Mouse (Mus musculus) lung, adult 2 months (tissue): ENCODE measurements around the gene Alg10b. TPM values are rescaled to one million over a fixed set of nuclear protein-coding genes. Genes with fewer than 3 reads are reported as not detected.

Experiments used
- DNase-seq: peaks from one replicate; pipeline ENCODE4 v3.0.0; 2022
- H3K4me1 ChIP-seq: fragments of 200-500 bp; 2 replicates; pipeline ENCODE4 v1.6.1; 2011; ENCODE audit warnings: low read length; ENCODE audit not compliant: control insufficient read depth, insufficient read depth
- H3K4me3 ChIP-seq: fragments of 200-500 bp; replicated peaks from 2 replicates; pipeline ENCODE3; 2011; ENCODE audit warnings: low read depth, mild to moderate bottlenecking, control low read depth, low read length; ENCODE audit errors: extremely low read depth
- CTCF ChIP-seq: fragments of 200-500 bp; IDR thresholded peaks from 2 replicates; pipeline ENCODE4 v1.5.1; 2011; ENCODE audit warnings: mild to moderate bottlenecking, low read length, control low read depth; ENCODE audit not compliant: insufficient read depth
- POLR2A ChIP-seq: fragments of 200-500 bp; IDR thresholded peaks from 2 replicates; pipeline ENCODE4 v1.6.1; 2011; ENCODE audit warnings: low read depth, mild to moderate bottlenecking, control low read depth, low read length, borderline replicate concordance; ENCODE audit errors: extremely low read depth
- WGBS: fragments of 180-500 bp; shearing (Covaris S2); methylation state at CpG from one replicate; pipeline ENCODE4 v1.1.7; 2018; 5-methylcytosine and 5-hydroxymethylcytosine counted together
- polyA plus RNA-seq: library from polyadenylated mRNA; depleted of rRNA; stranded (reverse); fragments of >200 nt; gene quantifications from 2 replicates; pipeline ENCODE4 v1.2.3, GENCODE M21; 2012

The Alg10b gene
- polyA plus RNA-seq, 1 experiment, result 11.5 TPM

DNA sequence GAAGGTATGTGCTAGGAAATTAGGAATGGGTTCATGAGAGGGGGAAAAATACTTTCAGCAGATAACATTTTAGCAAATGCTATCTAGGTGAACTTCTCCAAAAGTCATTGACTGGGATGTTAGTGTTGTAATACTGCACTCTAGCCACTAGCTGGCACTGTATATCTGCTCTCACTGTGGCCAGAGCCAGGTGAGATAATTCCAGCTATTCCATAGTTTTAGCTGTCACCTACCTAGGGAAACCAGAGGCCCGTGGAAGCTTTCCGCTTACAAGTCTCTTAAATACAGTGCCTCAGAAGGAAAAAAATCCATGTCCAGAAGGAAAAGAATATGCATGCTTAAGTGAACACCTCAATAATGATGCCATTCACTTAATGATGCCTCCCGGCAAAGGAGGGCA, 25.6 kb downstream of the Alg10b start:
- 41% methylated on average over 3 of the region's 3 CpGs for WGBS
- no peak for DNase-seq
- H3K4me3 ChIP-seq, result no peak overlapping the region
- no peaks in the 10 kb centered on the region for H3K4me1 ChIP-seq
- peak; percentile 66 for TF ChIP-seq CTCF
- TF ChIP-seq POLR2A, result no peak

DNA sequence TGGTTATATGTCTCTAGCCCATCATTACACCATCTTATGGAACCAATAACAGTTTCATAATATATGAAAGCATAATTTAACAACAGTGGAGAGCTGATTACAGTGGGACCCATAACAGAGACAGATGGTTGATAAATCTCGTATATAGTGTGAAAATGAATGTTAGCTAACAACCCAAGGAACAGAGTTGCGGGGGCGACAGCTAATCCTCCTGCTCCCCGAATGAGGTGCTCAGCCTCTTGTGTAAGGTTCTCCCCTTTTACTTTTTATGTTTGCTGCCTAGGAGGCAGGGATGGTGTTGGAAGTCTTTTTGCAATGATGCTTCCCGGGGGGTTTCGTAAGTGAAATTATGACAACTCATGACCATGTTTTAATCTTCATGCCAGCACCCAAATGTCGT, 58.8 kb downstream of the Alg10b start:
- H3K4me1 ChIP-seq, result no peaks in the 10 kb centered on the region
- DNase-seq, result no peak
- TF ChIP-seq CTCF (no peak), POLR2A (no peak)
- no peak overlapping the region for H3K4me3 ChIP-seq
- 88% methylated on average over 7 of the region's 7 CpGs for WGBS
